Mouse (Mus musculus) heart, embryonic 14.5 days (tissue): ENCODE data around the gene Oas3. TPM values are rescaled to one million over a fixed set of nuclear protein-coding genes. Genes with fewer than 3 reads are reported as not detected.

ENCODE experiments used
- ATAC-seq: fragments of 200-750 bp; cut with Nextera tagmentation; 2 replicates; pipeline ENCODE4 v1.8.0; 2017; ENCODE audit warnings: low read depth, moderate TSS enrichment; ENCODE audit not compliant: insufficient number of reproducible peaks, insufficient read depth, low FRiP score
- H3K27ac ChIP-seq, 2 experiments: fragments of 200-500 bp in 1 of 2; fragments of 300-500 bp in 1 of 2; sonication (generic) in 1 of 2; replicated peaks in 1 of 2; 2 replicates each; pipeline ENCODE4 v1.5.1; 2012 to 2014; ENCODE audit warnings: low read depth in 2 of 2, low read length in 2 of 2, control low read depth in 1 of 2, mild to moderate bottlenecking in 1 of 2, mixed read lengths in 1 of 2; ENCODE audit not compliant: control insufficient read depth in 1 of 2, insufficient read depth in 1 of 2
- H3K27me3 ChIP-seq: fragments of 300-500 bp; sonication (generic); 2 replicates; pipeline ENCODE4 v1.6.1; 2014; ENCODE audit warnings: mild to moderate bottlenecking, low read length, control low read depth; ENCODE audit not compliant: control insufficient read depth, insufficient read depth
- H3K36me3 ChIP-seq: fragments of 300-500 bp; sonication (generic); 2 replicates; pipeline ENCODE4 v1.6.1; 2014; ENCODE audit warnings: mild to moderate bottlenecking, control low read depth, low read length, mixed read lengths; ENCODE audit not compliant: control insufficient read depth, insufficient read depth
- H3K4me1 ChIP-seq, 2 experiments: fragments of 200-500 bp in 1 of 2; fragments of 300-500 bp in 1 of 2; sonication (generic) in 1 of 2; 2 replicates each; pipeline ENCODE4 v1.6.1; 2012 to 2014; ENCODE audit warnings: low read length in 2 of 2, control low read depth in 1 of 2, mixed read lengths in 1 of 2; ENCODE audit not compliant: control insufficient read depth in 2 of 2, insufficient read depth in 2 of 2
- H3K4me2 ChIP-seq: fragments of 300-500 bp; sonication (generic); 2 replicates; pipeline ENCODE4 v1.6.1; 2014; ENCODE audit warnings: mild to moderate bottlenecking, low read length
- H3K4me3 ChIP-seq, 2 experiments: fragments of 200-500 bp in 1 of 2; fragments of 300-500 bp in 1 of 2; sonication (generic) in 1 of 2; 2 replicates each; pipeline ENCODE4 v1.5.1; 2012 to 2014; ENCODE audit warnings: low read length in 2 of 2, mild to moderate bottlenecking in 2 of 2, control low read depth in 1 of 2, low read depth in 1 of 2, moderate library complexity in 1 of 2; ENCODE audit not compliant: control insufficient read depth in 1 of 2, insufficient read depth in 1 of 2
- H3K9ac ChIP-seq: fragments of 300-500 bp; sonication (generic); 2 replicates; pipeline ENCODE4 v1.6.1; 2014; ENCODE audit warnings: mild to moderate bottlenecking, low read length
- H3K9me3 ChIP-seq: fragments of 300-500 bp; sonication (generic); 2 replicates; pipeline ENCODE4 v1.6.1; 2016; ENCODE audit warnings: low read length, control low read depth; ENCODE audit not compliant: control insufficient read depth
- WGBS: fragments of 180-500 bp; shearing (Covaris S2); extraction: QIAGEN DNeasy Blood & Tissue Kit; methylation state at CpG from one replicate; pipeline ENCODE4 v1.1.7; 2014; 5-methylcytosine and 5-hydroxymethylcytosine counted together
- polyA plus RNA-seq: library from polyadenylated mRNA; unstranded; fragments of >200 nt; fragmentation: Nextera tagmentation; extraction: Ambion mirVana; gene quantifications from 2 replicates; pipeline ENCODE4 v1.2.1, GENCODE M21; 2014

Gene Oas3
- 0.27 and 0.77 TPM in 2 replicates for polyA plus RNA-seq

DNA sequence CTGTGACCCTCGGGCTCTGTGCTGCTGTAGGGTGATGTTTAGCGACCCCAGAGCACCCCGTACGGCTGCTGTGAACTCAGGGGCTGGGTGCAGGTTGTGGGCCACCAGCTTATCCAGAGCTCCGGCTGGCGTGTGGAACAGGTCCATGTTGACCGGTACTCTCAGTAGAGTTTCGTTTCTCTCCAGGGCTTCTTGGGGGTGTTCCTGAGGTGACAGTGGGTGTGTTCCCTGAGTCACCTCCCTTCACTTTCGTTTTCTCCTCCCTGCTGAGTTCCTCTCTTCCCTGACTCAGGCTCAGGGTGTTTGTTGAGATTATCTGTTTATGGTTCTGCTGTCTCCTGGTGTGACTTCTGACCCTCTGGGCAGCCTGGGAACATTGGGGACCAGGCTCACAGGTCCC, at the start of gene Oas3:
TSS of gene Oas3 (minus strand) at position 184 of the 400 bp plus-strand sequence.
- WGBS = 79% methylated on average over 9 of the region's 9 CpGs

DNA sequence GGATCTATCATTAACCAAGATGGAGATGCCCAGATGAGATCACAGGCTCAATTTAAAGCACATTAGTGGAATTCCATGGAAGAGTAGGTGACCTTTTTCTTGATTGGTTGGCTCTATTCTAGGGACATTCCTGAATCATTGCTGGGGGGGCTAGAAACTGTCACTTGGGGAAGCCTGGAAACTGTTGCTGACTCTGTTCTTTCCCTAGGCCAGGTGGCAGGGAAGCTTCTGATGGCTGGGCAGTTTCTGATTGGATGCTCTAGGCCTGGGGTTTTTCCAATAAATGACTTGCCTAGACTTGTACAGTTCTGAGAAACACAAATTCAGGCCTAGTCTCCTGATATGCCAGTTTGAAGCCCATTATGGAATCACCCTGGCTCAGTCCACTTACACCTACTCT, 41.5 kb upstream of the Oas3 start:
- no peaks in the 10 kb centered on the region for H3K36me3 ChIP-seq
- H3K9ac ChIP-seq = no peak overlapping the region
- H3K4me2 ChIP-seq = no peak overlapping the region
- H3K27ac ChIP-seq = no peak overlapping the region
- H3K9me3 ChIP-seq = peaks cover 13% of the 10 kb centered on the region; the same call in 1 of the 2 replicates
- H3K4me3 ChIP-seq = no peak overlapping the region
- H3K27me3 ChIP-seq = no peaks in the 10 kb centered on the region
- no peaks in the 10 kb centered on the region for H3K4me1 ChIP-seq
- no peak for ATAC-seq

More for the DNA sequence above, at the start of gene Oas3:
- no peaks in the 10 kb centered on the region for H3K36me3 ChIP-seq
- no peak within 1 kb of the TSS for H3K9ac ChIP-seq
- H3K4me1 ChIP-seq = peaks cover 29 to 31% of the 10 kb centered on the region in 2 experiments
- H3K9me3 ChIP-seq = no peaks in the 10 kb centered on the region
- no peak within 1 kb of the TSS for H3K4me2 ChIP-seq
- no peaks in the 10 kb centered on the region for H3K27me3 ChIP-seq
- H3K4me3 ChIP-seq = no peak within 1 kb of the TSS
- ATAC-seq = no peak
- no peak within 1 kb of the TSS for H3K27ac ChIP-seq

DNA sequence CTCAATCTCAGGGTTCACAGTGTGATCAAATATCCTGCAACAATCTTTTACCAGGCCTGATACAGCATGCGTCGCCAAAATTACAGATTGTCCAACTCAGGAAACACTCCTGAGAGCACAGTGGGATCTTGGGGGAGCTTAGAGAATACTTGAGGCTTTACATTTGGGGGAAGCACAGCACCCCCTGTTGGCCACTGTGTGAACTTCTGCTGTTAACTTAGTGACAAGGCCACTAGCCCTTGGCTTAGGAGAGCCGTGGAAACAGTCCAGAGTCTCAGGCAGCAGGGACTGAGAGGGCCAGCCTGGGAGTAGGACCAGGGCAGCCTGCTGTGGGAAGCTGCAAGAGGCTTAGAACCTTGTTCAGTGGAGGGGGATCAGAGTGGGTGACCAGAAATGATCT, 38.5 kb upstream of the Oas3 start:
- peaks cover 4 to 7% of the 10 kb centered on the region in 2 experiments; a peak in 2 of 4 replicates for H3K4me1 ChIP-seq
- WGBS = 67% methylated on average over 3 of the region's 3 CpGs

DNA sequence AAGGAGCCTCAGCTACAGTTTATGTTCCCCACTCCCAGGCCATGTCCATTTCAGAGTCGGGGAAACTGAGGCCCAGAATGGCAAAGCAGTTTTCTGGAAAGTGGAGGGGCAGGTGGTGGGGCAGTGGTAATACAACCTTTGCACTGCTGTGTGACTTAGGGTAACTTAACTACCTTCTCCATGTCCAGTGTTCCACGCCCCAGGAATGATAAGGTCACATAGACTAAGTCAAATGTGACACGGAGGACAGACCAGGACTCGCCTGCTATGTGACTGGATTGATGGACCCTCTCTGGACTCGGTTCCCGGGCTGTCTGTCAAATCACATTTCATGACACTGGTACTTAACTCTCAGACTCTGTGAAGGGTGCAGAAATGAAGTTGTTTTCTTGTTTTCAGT, 35.6 kb upstream of the Oas3 start:
- Histone ChIP-seq H3K4me2 (peak overlapping the region; percentile 67), H3K27ac (no peak overlapping the region), H3K36me3 (no peaks in the 10 kb centered on the region), H3K27me3 (no peaks in the 10 kb centered on the region), H3K4me1 (peaks cover 4 to 7% of the 10 kb centered on the region in 2 experiments; a peak in 2 of 4 replicates), H3K4me3 (peak overlapping the region; percentile 41 to 44), H3K9me3 (no peaks in the 10 kb centered on the region), H3K9ac (peak overlapping the region; percentile 66)
- WGBS = 71% methylated on average over 6 of the region's 6 CpGs
- no peak for ATAC-seq

More for the DNA sequence above, 38.5 kb upstream of the Oas3 start:
- Histone ChIP-seq H3K27ac (no peak overlapping the region), H3K27me3 (no peaks in the 10 kb centered on the region), H3K4me2 (no peak overlapping the region), H3K36me3 (no peaks in the 10 kb centered on the region), H3K4me3 (no peak overlapping the region), H3K9ac (no peak overlapping the region), H3K9me3 (peaks cover 13% of the 10 kb centered on the region; the same call in 1 of the 2 replicates)
- no peak for ATAC-seq

GRCm38 (mm10) chr5:120811951-120812819, 34.7 kb upstream of the Oas3 start, which contains the start of gene Oas1c:
Gene Oas1c, minus strand, starts transcription at chr5:120812514.
- ATAC-seq = 0 out of 2 replicates have a peak, but pooled peaks have one; percentile 52
- H3K27me3 ChIP-seq = no peaks in the 10 kb centered on the region
- WGBS = 6% methylated on average over 18 of the region's 18 CpGs
- no peaks in the 10 kb centered on the region for H3K9me3 ChIP-seq
- peak within 1 kb of the TSS; percentile 66 for H3K9ac ChIP-seq
- peak within 1 kb of the TSS; percentile 41 to 44 for H3K4me3 ChIP-seq
- H3K4me2 ChIP-seq = peak within 1 kb of the TSS; percentile 67
- peaks cover 4 to 7% of the 10 kb centered on the region in 2 experiments; a peak in 2 of 4 replicates for H3K4me1 ChIP-seq
- H3K27ac ChIP-seq = 0 out of 4 replicates have a peak within 1 kb of the TSS, but pooled peaks of 1 of the 2 experiments have one; percentile 26
- no peaks in the 10 kb centered on the region for H3K36me3 ChIP-seq

DNA sequence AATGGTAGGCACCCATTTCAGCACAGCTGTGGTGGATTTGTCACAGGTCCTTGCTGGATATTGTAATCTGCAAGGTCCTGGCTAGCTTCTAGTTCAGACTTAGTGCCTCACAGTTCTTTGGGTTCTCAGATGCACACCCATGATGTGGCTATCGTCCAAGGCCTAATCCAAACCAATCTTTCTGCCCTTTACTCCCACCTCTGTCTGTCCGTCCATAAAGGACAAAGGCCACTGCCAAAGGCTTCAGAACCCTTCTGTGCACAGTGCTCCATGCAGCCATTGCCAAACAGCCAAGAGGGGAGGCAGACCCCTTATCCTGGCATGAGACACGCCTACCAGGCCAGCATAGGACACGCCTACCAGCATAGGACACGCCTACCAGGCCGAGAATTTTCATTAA, 31.7 kb upstream of the Oas3 start:
- no peak overlapping the region for H3K27ac ChIP-seq
- 41% methylated on average over 6 of the region's 6 CpGs for WGBS
- ATAC-seq = no peak

GRCm38 (mm10) chr5:120806458-120806857, 29.0 kb upstream of the Oas3 start:
- H3K9me3 ChIP-seq = no peaks in the 10 kb centered on the region
- 82% methylated on average over 1 of the region's 1 CpGs for WGBS

More for the DNA sequence above, 31.7 kb upstream of the Oas3 start:
- peaks cover 4 to 7% of the 10 kb centered on the region in 2 experiments; a peak in 2 of 4 replicates for H3K4me1 ChIP-seq
- H3K27me3 ChIP-seq = no peaks in the 10 kb centered on the region
- H3K9ac ChIP-seq = no peak overlapping the region
- no peaks in the 10 kb centered on the region for H3K36me3 ChIP-seq
- H3K4me2 ChIP-seq = no peak overlapping the region
- no peaks in the 10 kb centered on the region for H3K9me3 ChIP-seq
- H3K4me3 ChIP-seq = no peak overlapping the region

More at GRCm38 (mm10) chr5:120806458-120806857, 29.0 kb upstream of the Oas3 start:
- Histone ChIP-seq H3K36me3 (no peaks in the 10 kb centered on the region), H3K9ac (no peak overlapping the region), H3K4me2 (no peak overlapping the region), H3K4me1 (no peaks in the 10 kb centered on the region), H3K27ac (no peak overlapping the region), H3K4me3 (no peak overlapping the region), H3K27me3 (peaks cover 10% of the 10 kb centered on the region; the same call in 1 of the 2 replicates)
- ATAC-seq = no peak
